Mouse (Mus musculus) naive thymus-derived CD4-positive, alpha-beta T cell, adult 2 months (primary cell): ENCODE data around the gene Ccl4.

Experiments used
- DNase-seq: peaks from one replicate; pipeline ENCODE4 v3.0.0-alpha.2; 2011; ENCODE audit warnings: low read depth

The Ccl4 gene

GRCm38 (mm10) chr11:83662204-83662603 is at the start of gene Ccl4:
Gene Ccl4, plus strand, starts transcription at chr11:83662584.
- peak; percentile 14 for DNase-seq

- DNase-seq = no peak
These were observed 45.8 kb upstream of the Ccl4 start for GRCm38 (mm10) chr11:83616586-83616985.

- DNase-seq = no peak
These were observed 44.1 kb upstream of the Ccl4 start for GRCm38 (mm10) chr11:83618238-83618637.

GRCm38 (mm10) chr11:83619037-83619436 is 43.3 kb upstream of the Ccl4 start:
- DNase-seq = no peak

- no peak for DNase-seq
These were observed 38.8 kb upstream of the Ccl4 start for GRCm38 (mm10) chr11:83623586-83623985.

GRCm38 (mm10) chr11:83628808-83629207 is 33.6 kb upstream of the Ccl4 start:
- DNase-seq = no peak

- DNase-seq = no peak
These were observed 31.8 kb upstream of the Ccl4 start for GRCm38 (mm10) chr11:83630630-83631029.

GRCm38 (mm10) chr11:83631065-83631464 is 31.3 kb upstream of the Ccl4 start:
- no peak for DNase-seq

GRCm38 (mm10) chr11:83632744-83633143 is 29.6 kb upstream of the Ccl4 start:
- DNase-seq = no peak

- no peak for DNase-seq
These were observed 28.0 kb upstream of the Ccl4 start for GRCm38 (mm10) chr11:83634425-83634824.

GRCm38 (mm10) chr11:83634898-83635297 is 27.5 kb upstream of the Ccl4 start:
- no peak for DNase-seq

GRCm38 (mm10) chr11:83636742-83637235 is 25.6 kb upstream of the Ccl4 start:
- DNase-seq = no peak

- DNase-seq = no peak
These were observed 23.4 kb upstream of the Ccl4 start for GRCm38 (mm10) chr11:83638934-83639333.

- peak; percentile 37 for DNase-seq
These were observed 22.9 kb upstream of the Ccl4 start for GRCm38 (mm10) chr11:83639533-83639932.

- peak; percentile 44 for DNase-seq
These were observed 22.2 kb upstream of the Ccl4 start for GRCm38 (mm10) chr11:83640141-83640540.

- no peak for DNase-seq
These were observed 21.2 kb upstream of the Ccl4 start for GRCm38 (mm10) chr11:83641216-83641615.

- DNase-seq = no peak
These were observed 16.9 kb upstream of the Ccl4 start, which contains the start of gene Rpl9-ps1 for GRCm38 (mm10) chr11:83645521-83645920. Gene Rpl9-ps1, minus strand, starts transcription at chr11:83645621.

- DNase-seq = no peak
These were observed 15.8 kb upstream of the Ccl4 start for GRCm38 (mm10) chr11:83646356-83647149.

- no peak for DNase-seq
These were observed 13.0 kb upstream of the Ccl4 start, which contains the start of gene Ccl3 for GRCm38 (mm10) chr11:83649305-83649841. Gene Ccl3, minus strand, starts transcription at chr11:83649355.

- no peak for DNase-seq
These were observed 7.8 kb upstream of the Ccl4 start for GRCm38 (mm10) chr11:83654606-83655005.

- no peak for DNase-seq
These were observed 4.9 kb upstream of the Ccl4 start for GRCm38 (mm10) chr11:83657508-83657907.

- no peak for DNase-seq
These were observed 3.6 kb upstream of the Ccl4 start for GRCm38 (mm10) chr11:83658797-83659196.

GRCm38 (mm10) chr11:83663532-83663931 is 1.1 kb downstream of the Ccl4 start:
- DNase-seq = no peak
